Mouse (Mus musculus): Measurements from ENCODE around the gene Tob1.

DNA sequence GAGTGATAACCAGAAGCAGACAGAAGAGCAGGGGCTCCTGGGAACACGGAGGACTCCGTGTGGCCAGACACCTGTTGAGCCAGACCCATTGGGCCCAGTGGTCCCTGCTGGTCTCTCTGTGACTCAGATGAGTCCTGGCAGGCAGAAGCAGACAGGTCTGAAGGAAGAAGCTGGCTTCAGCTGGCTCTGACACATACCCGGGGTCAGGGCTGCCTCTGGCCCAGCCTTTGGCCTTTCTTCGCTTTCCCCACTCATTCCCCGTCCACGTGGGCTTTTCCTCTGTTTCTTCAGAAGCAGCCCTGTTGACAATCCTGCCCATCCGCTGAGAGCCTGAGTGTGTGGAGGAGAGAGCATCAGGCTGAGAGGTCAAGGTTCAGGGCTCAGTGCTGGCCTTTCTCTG, 36.0 kb upstream of the Tob1 start:
- TF ChIP-seq CTCF (IDR thresholded peaks at IDR 0.05; ENCODE audit: borderline replicate concordance, control insufficient read depth, extremely low read depth, insufficient read depth, low read length, poor library complexity) (no peak), POLR2A (IDR thresholded peaks at IDR 0.05; ENCODE audit: control insufficient read depth, extremely low read depth, insufficient read depth, low read length, poor library complexity) (no peak)
